Mouse (Mus musculus) lung, postnatal 0 days (tissue): ENCODE measurements around the gene Ly6g6e.

Source experiments
- CTCF ChIP-seq: IDR thresholded peaks from 2 replicates; pipeline ENCODE4 v1.5.1; 2016; ENCODE audit warnings: antibody characterized with exemption, mild to moderate bottlenecking
- EP300 ChIP-seq: IDR thresholded peaks from 2 replicates; pipeline ENCODE4 v1.6.1; 2016; ENCODE audit warnings: antibody characterized with exemption, mild to moderate bottlenecking, control low read depth

GRCm38 (mm10) chr17:35027277-35028068 is 49.2 kb upstream of the Ly6g6e start, which contains the start of gene Sapcd1:
- TF ChIP-seq CTCF (no peak), EP300 (no peak)
